Mouse (Mus musculus) erythroblast, embryonic 14.5 days (primary cell): Measurements from ENCODE around the gene Sptssb. TPM values are rescaled to one million over a fixed set of nuclear protein-coding genes. Genes with fewer than 3 reads are reported as not detected.

ENCODE experiments used
- H3K27me3 ChIP-seq: 2 replicates; pipeline ENCODE4 v1.6.1; 2012; ENCODE audit warnings: inconsistent platforms; ENCODE audit not compliant: control insufficient read depth
- H3K36me3 ChIP-seq: 2 replicates; pipeline ENCODE4 v1.6.1; 2012; ENCODE audit warnings: mild to moderate bottlenecking, inconsistent platforms; ENCODE audit not compliant: control insufficient read depth
- H3K4me1 ChIP-seq: 2 replicates; pipeline ENCODE4 v1.6.1; 2012; ENCODE audit warnings: inconsistent platforms; ENCODE audit not compliant: control insufficient read depth
- H3K4me3 ChIP-seq: replicated peaks from 2 replicates; pipeline ENCODE3; 2012; ENCODE audit warnings: moderate library complexity, mild to moderate bottlenecking, inconsistent platforms
- H3K9me3 ChIP-seq: 2 replicates; pipeline ENCODE4 v1.6.1; 2012; ENCODE audit warnings: low read length, inconsistent platforms, mixed read lengths; ENCODE audit not compliant: control insufficient read depth
- GATA1 ChIP-seq: IDR thresholded peaks from 2 replicates; pipeline ENCODE4 v1.6.1; 2012; ENCODE audit warnings: low read length, inconsistent platforms, mixed read lengths
- TAL1 ChIP-seq: IDR thresholded peaks from 3 replicates; pipeline ENCODE4 v1.6.1; 2012; ENCODE audit warnings: low read length, inconsistent platforms, mixed read lengths
- polyA plus RNA-seq: library from polyadenylated mRNA; stranded (reverse); fragments of >175 nt; gene quantifications from 2 replicates; pipeline ENCODE4 v1.2.3, GENCODE M21; 2012

Gene Sptssb
- polyA plus RNA-seq, 1 experiment: not detected

- H3K9me3 ChIP-seq: no peaks in the 10 kb centered on the region
- TF ChIP-seq TAL1: no peak
- TF ChIP-seq GATA1: no peak
- no peaks in the 10 kb centered on the region for H3K36me3 ChIP-seq
- H3K4me3 ChIP-seq: no peak overlapping the region
- H3K4me1 ChIP-seq: no peaks in the 10 kb centered on the region
- no peaks in the 10 kb centered on the region for H3K27me3 ChIP-seq
Measured at GRCm38 (mm10) chr3:69813005-69813695, 46.6 kb downstream of the Sptssb start.

- no peaks in the 10 kb centered on the region for H3K9me3 ChIP-seq
- no peaks in the 10 kb centered on the region for H3K4me1 ChIP-seq
- TF ChIP-seq TAL1 (no peak), GATA1 (no peak)
- H3K4me3 ChIP-seq: no peak overlapping the region
- H3K36me3 ChIP-seq: no peaks in the 10 kb centered on the region
- no peaks in the 10 kb centered on the region for H3K27me3 ChIP-seq
Measured at GRCm38 (mm10) chr3:69812442-69812841, 47.3 kb downstream of the Sptssb start.

- no peaks in the 10 kb centered on the region for H3K27me3 ChIP-seq
- H3K4me3 ChIP-seq: no peak overlapping the region
- no peaks in the 10 kb centered on the region for H3K9me3 ChIP-seq
- TF ChIP-seq TAL1: no peak
- TF ChIP-seq GATA1: no peak
- H3K36me3 ChIP-seq: no peaks in the 10 kb centered on the region
- H3K4me1 ChIP-seq: no peaks in the 10 kb centered on the region
Measured at GRCm38 (mm10) chr3:69808479-69808878, 51.3 kb downstream of the Sptssb start.

- no peaks in the 10 kb centered on the region for H3K27me3 ChIP-seq
- H3K9me3 ChIP-seq: no peaks in the 10 kb centered on the region
- H3K4me3 ChIP-seq: no peak overlapping the region
- H3K36me3 ChIP-seq: no peaks in the 10 kb centered on the region
- TF ChIP-seq TAL1 (no peak), GATA1 (no peak)
- no peaks in the 10 kb centered on the region for H3K4me1 ChIP-seq
Measured at GRCm38 (mm10) chr3:69803137-69803536, 56.6 kb downstream of the Sptssb start.

DNA sequence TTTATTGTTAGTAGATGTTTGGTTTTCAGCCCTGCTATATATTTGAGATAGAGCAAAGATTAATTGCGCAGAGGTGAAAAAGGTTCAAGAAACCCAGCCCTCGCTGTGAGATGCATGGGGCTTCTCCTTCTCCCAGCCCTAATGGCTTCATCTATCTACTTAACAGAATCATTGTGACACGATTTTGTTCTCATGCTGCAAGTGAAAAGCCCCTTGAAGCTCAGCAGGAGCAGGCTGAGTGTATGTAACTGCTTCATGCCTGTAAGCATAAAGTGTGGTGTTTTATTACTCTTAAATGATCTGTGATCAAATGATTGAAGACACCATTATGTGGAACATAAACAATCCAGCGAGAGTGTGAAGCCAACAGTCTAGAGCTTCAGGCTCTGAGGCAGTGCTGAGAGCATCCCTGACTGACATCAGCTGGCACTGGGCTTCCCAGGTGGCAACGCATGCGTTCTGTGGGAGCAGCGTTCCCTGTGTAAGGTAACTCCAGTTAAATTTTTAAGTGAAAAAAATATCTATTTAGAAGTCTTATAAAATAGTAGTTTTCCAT is 58.8 kb downstream of the Sptssb start:
- H3K9me3 ChIP-seq: no peaks in the 10 kb centered on the region
- no peak overlapping the region for H3K4me3 ChIP-seq
- H3K4me1 ChIP-seq: no peaks in the 10 kb centered on the region
- H3K36me3 ChIP-seq: no peaks in the 10 kb centered on the region
- TF ChIP-seq TAL1 (no peak), GATA1 (no peak)
- H3K27me3 ChIP-seq: no peaks in the 10 kb centered on the region

GRCm38 (mm10) chr3:69799096-69799495 is 60.6 kb downstream of the Sptssb start:
- peaks cover 1% of the 10 kb centered on the region; the same call in 1 of the 2 replicates for H3K9me3 ChIP-seq
- H3K36me3 ChIP-seq: no peaks in the 10 kb centered on the region
- H3K4me3 ChIP-seq: no peak overlapping the region
- no peaks in the 10 kb centered on the region for H3K4me1 ChIP-seq
- H3K27me3 ChIP-seq: no peaks in the 10 kb centered on the region
- no peak for TF ChIP-seq GATA1
- no peak for TF ChIP-seq TAL1

DNA sequence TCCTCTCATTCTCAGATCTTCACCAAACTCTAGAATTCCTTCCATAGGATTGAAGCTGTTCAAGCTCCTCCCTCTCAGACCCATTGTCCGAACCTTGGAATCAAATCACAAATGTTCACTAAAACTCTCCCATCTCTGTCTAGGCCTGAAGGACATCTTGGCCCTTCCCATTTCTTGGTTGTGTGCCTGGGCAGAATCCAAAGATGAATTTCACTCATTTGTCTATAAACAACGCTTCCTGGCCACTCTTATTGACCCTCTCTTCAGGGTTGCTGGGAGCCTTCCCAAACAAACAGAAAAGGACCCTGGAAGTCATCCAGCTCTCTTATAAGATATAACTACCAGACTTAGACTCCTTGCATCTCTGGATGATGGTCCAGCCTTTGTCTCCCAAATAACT is 61.8 kb downstream of the Sptssb start:
- Histone ChIP-seq H3K9me3 (peaks cover 2% of the 10 kb centered on the region; the same call in 1 of the 2 replicates), H3K4me3 (no peak overlapping the region), H3K36me3 (no peaks in the 10 kb centered on the region), H3K27me3 (no peaks in the 10 kb centered on the region), H3K4me1 (no peaks in the 10 kb centered on the region)
- TF ChIP-seq TAL1 (no peak), GATA1 (no peak)

- H3K27me3 ChIP-seq: no peaks in the 10 kb centered on the region
- no peaks in the 10 kb centered on the region for H3K36me3 ChIP-seq
- H3K4me3 ChIP-seq: no peak overlapping the region
- no peaks in the 10 kb centered on the region for H3K4me1 ChIP-seq
- H3K9me3 ChIP-seq: peaks cover 2% of the 10 kb centered on the region; the same call in 1 of the 2 replicates
- no peak for TF ChIP-seq TAL1
- TF ChIP-seq GATA1: no peak
Measured at GRCm38 (mm10) chr3:69797533-69797932, 62.2 kb downstream of the Sptssb start.

DNA sequence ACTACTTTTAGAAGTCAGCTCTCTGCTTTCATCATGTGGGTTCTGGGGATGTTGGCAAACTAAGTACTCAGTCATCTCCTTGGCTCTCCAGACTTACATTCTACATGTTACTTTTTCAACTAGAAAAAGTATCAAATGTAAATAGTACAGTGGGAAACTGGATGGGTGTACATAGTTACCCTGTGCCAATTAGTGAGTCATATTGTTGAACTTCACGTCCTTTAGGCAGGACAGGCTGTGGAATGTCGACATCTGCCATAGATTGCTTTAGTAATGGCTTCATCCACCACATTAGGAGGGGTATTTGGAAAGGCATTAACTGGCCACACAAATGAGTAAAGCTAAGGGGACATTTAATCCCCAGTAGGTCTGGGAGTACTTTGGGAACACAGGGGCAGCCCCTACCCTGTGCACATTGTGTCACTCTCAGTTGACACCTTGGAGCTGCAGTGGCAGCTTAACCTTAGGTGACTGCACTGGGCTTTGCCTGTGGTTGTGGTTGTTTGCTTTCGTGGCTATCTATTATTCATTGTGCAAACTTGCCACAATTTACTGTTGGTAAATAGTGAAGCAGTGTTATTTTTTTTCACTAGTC is 66.8 kb downstream of the Sptssb start:
- Histone ChIP-seq H3K27me3 (no peaks in the 10 kb centered on the region), H3K4me3 (no peak overlapping the region), H3K4me1 (no peaks in the 10 kb centered on the region), H3K9me3 (peaks cover 2% of the 10 kb centered on the region; the same call in 1 of the 2 replicates), H3K36me3 (no peaks in the 10 kb centered on the region)
- TF ChIP-seq TAL1 (no peak), GATA1 (no peak)
